Mouse (Mus musculus): ENCODE results near the gene Zranb2.

The Zranb2 gene

GRCm38 (mm10) chr3:157579376-157579775 lies 45.4 kb downstream of the Zranb2 start:
- peak; percentile 42 for DNase-seq

GRCm38 (mm10) chr3:157580299-157580698 lies 46.3 kb downstream of the Zranb2 start:
- no peak for DNase-seq

GRCm38 (mm10) chr3:157581755-157582154 lies 47.8 kb downstream of the Zranb2 start:
- DNase-seq = no peak

- no peak for DNase-seq
Observed at GRCm38 (mm10) chr3:157582626-157583405, 48.9 kb downstream of the Zranb2 start.

- no peak for DNase-seq
Observed at GRCm38 (mm10) chr3:157597837-157598379, 63.9 kb downstream of the Zranb2 start.

All from lung, postnatal 10 days (tissue).